Mouse (Mus musculus): ENCODE data around the gene Mipol1.

- TF ChIP-seq POLR2A (IDR thresholded peaks at IDR 0.05; ENCODE audit: borderline replicate concordance, insufficient read depth, low read length) (no peak), CTCF (IDR thresholded peaks at IDR 0.05; ENCODE audit: borderline replicate concordance, insufficient read depth, low read depth, low read length) (peak; percentile 6; the same call in 1 of the 2 replicates)
Measured at GRCm38 (mm10) chr12:57544641-57545370, 314.6 kb downstream of the Mipol1 start.
